Mouse (Mus musculus) lung, adult 2 months (tissue): Measurements from ENCODE around the gene Nmnat2. TPM values are rescaled to one million over a fixed set of nuclear protein-coding genes. Genes with fewer than 3 reads are reported as not detected.

Experiments
- DNase-seq: peaks from one replicate; pipeline ENCODE4 v3.0.0; 2022
- H3K4me1 ChIP-seq: fragments of 200-500 bp; 2 replicates; pipeline ENCODE4 v1.6.1; 2011; ENCODE audit warnings: low read length; ENCODE audit not compliant: control insufficient read depth, insufficient read depth
- H3K4me3 ChIP-seq: fragments of 200-500 bp; replicated peaks from 2 replicates; pipeline ENCODE3; 2011; ENCODE audit warnings: low read depth, mild to moderate bottlenecking, control low read depth, low read length; ENCODE audit errors: extremely low read depth
- CTCF ChIP-seq: fragments of 200-500 bp; IDR thresholded peaks from 2 replicates; pipeline ENCODE4 v1.5.1; 2011; ENCODE audit warnings: mild to moderate bottlenecking, low read length, control low read depth; ENCODE audit not compliant: insufficient read depth
- POLR2A ChIP-seq: fragments of 200-500 bp; IDR thresholded peaks from 2 replicates; pipeline ENCODE4 v1.6.1; 2011; ENCODE audit warnings: low read depth, mild to moderate bottlenecking, control low read depth, low read length, borderline replicate concordance; ENCODE audit errors: extremely low read depth
- WGBS: fragments of 180-500 bp; shearing (Covaris S2); methylation state at CpG from one replicate; pipeline ENCODE4 v1.1.7; 2018; 5-methylcytosine and 5-hydroxymethylcytosine counted together
- polyA plus RNA-seq: library from polyadenylated mRNA; depleted of rRNA; stranded (reverse); fragments of >200 nt; gene quantifications from 2 replicates; pipeline ENCODE4 v1.2.3, GENCODE M21; 2012

The Nmnat2 gene
- polyA plus RNA-seq, 1 experiment: 7.6 TPM

DNA sequence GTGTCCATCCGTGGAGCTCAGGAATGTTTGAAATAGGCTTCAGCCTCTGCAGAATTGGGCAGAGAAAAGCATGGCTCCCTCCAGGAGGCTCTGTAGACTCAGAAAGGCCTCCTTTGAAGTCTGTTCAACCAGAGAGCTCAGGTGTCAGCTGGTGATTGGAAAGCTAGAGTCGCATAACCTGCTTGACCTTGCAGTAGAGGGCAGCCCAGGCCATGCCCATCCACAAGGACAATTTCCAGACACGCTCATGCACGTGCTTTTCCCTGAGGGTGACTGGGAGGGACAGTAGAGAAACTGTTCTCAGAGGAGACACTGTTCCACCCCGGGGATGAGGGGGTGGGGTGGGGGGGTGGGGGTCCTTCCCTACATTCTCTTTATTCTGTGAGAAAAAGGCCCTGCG, 76.6 kb downstream of the Nmnat2 start:
- DNase-seq: no peak
- 66% methylated on average over 6 of the region's 6 CpGs for WGBS
- TF ChIP-seq CTCF: no peak
- no peak for TF ChIP-seq POLR2A
- Histone ChIP-seq H3K4me1 (no peaks in the 10 kb centered on the region), H3K4me3 (no peak overlapping the region)

DNA sequence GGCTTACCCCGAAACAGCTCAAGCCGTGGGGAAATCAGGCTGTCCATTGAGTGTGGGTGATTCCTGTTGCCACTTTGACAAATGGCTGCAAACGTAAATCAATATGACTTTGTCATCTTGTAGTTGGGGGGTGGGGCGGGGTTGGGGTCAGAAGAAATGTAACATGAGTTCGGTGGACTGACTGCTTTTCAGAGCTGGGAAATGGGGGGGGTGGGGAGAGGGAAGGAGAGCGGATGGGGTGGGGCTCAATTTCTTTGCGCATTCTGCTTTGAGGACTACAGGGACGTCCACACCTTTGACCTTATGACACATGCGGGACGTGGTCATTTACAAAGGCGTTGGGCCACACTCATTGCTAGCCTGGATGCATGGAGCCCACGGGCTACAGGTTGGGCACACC, 77.2 kb downstream of the Nmnat2 start:
- H3K4me3 ChIP-seq: no peak overlapping the region
- DNase-seq: no peak
- TF ChIP-seq POLR2A (no peak), CTCF (no peak)
- H3K4me1 ChIP-seq: no peaks in the 10 kb centered on the region
- WGBS: 71% methylated on average over 12 of the region's 12 CpGs

DNA sequence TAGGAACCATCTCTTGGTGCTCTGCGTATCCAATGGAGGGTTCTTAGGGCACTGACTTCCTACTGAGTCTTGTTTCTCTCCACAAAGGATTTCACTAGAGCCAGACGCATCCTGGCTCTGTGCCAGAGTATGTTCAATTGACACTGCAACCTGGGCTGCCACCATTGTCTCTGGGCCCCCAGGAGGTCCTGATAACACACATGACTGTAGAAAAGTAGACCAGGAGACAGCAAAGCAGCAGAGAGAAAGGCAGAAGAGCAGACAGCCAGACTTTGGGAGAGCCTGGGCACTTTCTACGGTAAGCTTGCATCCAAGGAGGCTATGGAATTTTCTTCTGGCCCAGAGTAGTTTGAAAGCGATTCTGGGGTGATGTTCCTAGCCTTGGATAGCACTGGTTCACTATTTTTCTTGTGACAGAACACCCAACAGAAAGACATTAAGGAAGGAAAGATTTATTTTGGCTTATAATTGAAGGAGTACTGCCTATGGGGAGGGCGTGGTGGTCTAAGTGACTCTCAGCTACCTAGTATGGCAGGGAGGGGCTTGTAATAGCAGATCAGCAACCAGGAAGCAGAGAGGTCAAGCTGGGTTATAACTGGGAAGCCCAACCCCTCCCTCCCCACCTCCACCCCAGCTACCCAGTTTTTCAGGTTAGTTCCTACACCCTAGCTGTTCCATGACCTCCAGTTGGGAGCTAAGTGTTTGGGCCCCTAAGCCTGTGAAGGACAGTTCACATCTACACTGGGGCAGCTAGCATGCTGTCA, 78.5 kb downstream of the Nmnat2 start:
- 62% methylated on average over 5 of the region's 5 CpGs for WGBS
- Histone ChIP-seq H3K4me1 (no peaks in the 10 kb centered on the region), H3K4me3 (no peak overlapping the region)
- DNase-seq: no peak
- TF ChIP-seq POLR2A (no peak), CTCF (no peak)

DNA sequence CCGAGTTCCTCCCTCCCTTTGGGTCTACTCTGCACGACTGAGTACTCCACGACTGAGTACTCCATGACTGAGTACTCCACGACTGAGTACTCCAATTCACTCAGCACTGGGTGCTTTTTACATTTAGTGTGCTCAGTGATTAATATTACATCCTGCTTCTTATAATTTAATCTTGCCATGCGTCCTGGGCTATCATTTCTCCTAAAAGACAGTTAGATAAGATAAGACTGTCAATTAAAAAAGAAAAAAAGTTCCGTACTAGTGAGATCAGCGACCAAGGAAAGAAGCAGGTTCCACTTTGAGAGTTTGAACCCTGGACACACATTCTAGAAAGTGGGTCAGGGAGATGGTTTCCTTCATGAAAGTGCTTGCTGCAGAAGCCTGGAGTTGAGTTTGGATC, 79.3 kb downstream of the Nmnat2 start:
- no peaks in the 10 kb centered on the region for H3K4me1 ChIP-seq
- no peak overlapping the region for H3K4me3 ChIP-seq
- TF ChIP-seq POLR2A (no peak), CTCF (no peak)
- WGBS: 64% methylated on average over 7 of the region's 7 CpGs
- DNase-seq: no peak

DNA sequence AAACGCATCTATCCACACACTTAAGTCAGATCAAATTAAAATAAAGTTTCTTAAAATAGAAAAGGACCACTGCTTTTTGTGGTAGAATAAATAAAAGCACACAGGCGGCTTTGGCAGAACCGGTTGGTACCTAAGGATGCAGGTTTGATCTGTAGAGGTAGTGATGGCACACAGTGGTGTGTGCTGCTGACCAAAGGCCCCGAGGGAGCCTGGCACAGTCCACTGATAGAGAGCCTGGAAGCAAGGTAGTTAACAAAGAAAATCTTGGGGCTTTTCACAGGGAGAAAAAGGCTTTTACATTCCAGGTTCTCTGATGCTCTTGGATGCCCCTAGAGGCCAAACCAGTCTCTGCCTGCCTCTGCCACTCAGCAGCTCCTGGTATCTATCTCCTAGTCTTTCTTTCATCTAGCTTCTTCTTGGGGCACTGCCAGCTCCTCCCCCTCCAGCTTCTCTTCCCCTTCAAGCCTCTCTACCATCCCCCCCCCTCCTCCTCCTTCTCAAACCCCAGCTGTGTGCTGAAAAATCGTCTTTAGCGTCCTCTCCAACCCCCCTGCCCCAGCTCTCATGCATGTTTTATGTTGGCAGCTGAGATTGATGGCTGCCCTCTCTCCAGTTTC, 80.6 kb downstream of the Nmnat2 start:
- peak; percentile 48 for DNase-seq
- no peaks in the 10 kb centered on the region for H3K4me1 ChIP-seq
- WGBS: 35% methylated on average over 6 of the region's 6 CpGs
- no peak overlapping the region for H3K4me3 ChIP-seq
- TF ChIP-seq POLR2A: no peak
- peak; percentile 74 for TF ChIP-seq CTCF

DNA sequence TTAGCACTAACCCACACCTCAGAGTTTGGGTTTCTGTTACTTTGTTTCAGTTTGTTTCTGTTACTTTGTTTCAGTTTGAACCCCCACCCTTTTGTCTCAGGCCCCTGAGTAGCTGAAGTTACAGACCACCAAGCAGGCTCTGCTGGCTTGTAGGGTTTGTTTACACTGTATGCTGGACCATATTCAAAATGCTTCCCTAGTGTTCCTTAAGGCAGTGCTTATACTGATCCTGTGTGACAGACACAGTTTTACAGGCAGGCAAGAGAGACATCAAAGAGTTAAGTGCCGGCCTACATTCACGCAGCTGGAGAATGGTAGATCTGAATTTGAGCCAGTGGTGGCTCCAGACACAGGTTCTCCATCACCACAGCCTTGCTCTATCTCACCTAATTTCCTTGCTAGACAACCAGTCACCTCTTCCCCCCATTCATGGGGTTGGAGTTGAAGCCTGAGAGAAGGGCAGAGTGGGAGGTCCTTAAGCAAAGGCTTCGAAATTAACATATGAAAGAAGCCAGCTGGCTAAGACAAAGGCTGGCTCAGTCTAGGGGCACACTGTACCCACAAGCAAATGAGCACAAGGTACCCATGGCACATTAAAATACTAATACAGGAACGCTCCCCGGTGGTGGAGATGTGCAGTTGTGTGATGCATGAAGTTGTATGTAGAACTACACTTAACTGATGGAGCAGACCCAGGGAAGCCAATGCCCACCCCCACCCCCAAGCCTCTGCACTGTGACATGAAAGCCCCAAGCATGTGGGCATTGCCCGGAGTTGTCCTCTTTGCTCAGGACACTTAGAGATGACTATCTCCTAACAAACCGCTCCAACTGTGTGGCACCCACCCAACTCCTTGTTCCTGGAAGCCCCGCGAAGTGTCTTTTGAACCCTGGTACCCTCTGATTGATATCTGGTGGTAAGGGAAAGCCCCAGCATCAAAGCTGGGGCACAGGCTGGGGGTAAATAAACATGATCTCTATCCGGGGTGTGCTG, 82.9 kb downstream of the Nmnat2 start:
- 67% methylated on average over 10 of the region's 10 CpGs for WGBS
- TF ChIP-seq POLR2A: no peak
- TF ChIP-seq CTCF: no peak
- no peak overlapping the region for H3K4me3 ChIP-seq
- DNase-seq: no peak
- H3K4me1 ChIP-seq: no peaks in the 10 kb centered on the region

DNA sequence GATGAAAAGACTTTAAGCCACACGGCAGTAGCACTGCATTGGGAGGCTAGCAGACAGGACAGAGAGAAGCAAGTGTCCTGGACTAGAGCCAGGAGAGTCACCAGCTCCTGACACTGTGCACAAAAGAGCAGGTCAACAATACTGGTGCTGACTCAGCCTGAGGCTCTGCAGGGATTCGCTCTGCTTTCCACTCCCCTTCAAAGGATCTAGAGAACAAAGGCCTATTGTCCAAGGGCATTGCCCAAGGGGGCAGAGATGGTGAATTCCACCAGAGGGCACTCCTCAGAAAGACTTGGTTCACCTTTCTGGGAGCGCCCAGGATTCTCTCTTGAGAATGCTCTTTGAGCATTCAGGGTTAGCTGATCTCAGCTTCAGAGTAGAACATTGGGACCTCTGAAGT, 85.3 kb downstream of the Nmnat2 start:
- TF ChIP-seq CTCF (no peak), POLR2A (no peak)
- DNase-seq: no peak
- H3K4me3 ChIP-seq: no peak overlapping the region
- no peaks in the 10 kb centered on the region for H3K4me1 ChIP-seq
- WGBS: 54% methylated on average over 3 of the region's 3 CpGs

DNA sequence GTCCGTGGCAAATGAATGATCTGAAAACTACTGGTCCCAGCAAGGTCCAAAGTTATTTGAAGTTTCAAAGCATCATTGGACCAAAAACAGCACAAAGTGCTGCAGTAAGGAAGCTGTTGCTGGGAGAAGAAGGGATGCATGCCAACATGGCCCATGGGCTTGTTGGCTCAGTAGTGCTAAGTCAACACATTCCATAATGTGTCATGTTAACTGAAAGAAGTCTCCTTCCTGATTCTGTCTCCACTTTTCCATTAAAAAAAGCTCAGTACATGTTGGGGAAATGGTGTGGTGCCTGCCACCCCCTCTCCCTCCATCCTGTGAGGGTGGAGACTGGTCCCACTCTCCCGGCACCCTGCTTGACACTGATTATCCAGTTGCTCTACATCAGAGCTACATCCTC, 86.3 kb downstream of the Nmnat2 start:
- TF ChIP-seq CTCF (no peak), POLR2A (no peak)
- no peaks in the 10 kb centered on the region for H3K4me1 ChIP-seq
- DNase-seq: no peak
- no peak overlapping the region for H3K4me3 ChIP-seq
- WGBS: 64% methylated on average over 2 of the region's 2 CpGs

DNA sequence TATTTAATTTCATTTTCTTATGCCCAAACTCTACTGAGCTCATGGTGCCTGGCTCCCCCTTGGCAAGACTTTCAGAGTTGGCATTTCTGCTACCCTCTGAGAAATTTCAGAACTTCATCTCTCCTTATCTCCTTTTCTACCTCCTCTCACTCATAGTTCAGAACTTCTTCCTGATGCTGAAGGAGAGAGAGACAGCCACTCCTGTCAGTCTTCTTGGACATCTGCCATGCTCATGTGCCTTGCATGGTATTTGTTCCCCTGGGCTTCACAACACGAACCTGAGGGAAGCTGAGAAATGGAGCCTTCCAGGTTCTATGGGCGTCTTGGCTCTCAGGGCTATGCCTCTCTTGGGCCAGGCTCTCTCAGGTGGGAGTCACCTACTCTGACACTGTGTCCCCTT, 87.5 kb downstream of the Nmnat2 start:
- 50% methylated on average over 2 of the region's 2 CpGs for WGBS
- no peak for DNase-seq
- H3K4me1 ChIP-seq: no peaks in the 10 kb centered on the region
- TF ChIP-seq POLR2A (no peak), CTCF (no peak)
- H3K4me3 ChIP-seq: no peak overlapping the region
